Mouse (Mus musculus) common myeloid progenitor, adult 5-6 weeks (primary cell): ENCODE measurements around the gene Hexa. TPM values are rescaled to one million over a fixed set of nuclear protein-coding genes. Genes with fewer than 3 reads are reported as not detected.
A peak's percentile ranks its signal among the peaks of the same experiment; 100 is the strongest.

Source experiments
- ATAC-seq: replicated peaks from 2 replicates; pipeline ENCODE4 v1.8.0; 2016; ENCODE audit warnings: low read depth, mild to moderate bottlenecking, moderate TSS enrichment, inconsistent platforms; ENCODE audit not compliant: poor library complexity, severe bottlenecking
- total RNA-seq: library from RNA; stranded (forward); fragments of 200-1000, 187-1606 nt; gene quantifications from 2 replicates; pipeline ENCODE4 v1.2.3, GENCODE M21; 2017

Gene Hexa
- total RNA-seq, 1 experiment from 2014 or later: 83.8 TPM

DNA sequence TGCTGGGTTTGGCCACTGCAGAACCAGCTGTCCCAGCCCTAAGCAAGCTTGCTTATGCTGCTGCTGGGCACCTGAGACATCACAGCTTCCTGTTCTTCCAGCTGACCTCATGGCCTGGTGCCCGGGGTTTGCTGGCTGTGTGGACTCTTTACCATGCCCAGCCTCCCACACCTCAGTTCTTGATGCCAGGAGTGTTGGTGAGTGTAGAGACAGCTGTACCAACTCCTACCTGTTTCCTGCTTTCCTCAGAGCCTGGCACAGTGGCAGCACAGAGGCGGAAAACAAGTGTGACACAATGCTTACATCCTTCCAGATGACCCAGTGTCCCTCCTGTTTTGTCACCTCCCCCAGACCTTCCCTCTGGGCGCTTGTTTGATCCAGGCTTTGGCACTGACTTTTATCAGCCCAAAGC, 12.3 kb downstream of the Hexa start:
- no peak for ATAC-seq

DNA sequence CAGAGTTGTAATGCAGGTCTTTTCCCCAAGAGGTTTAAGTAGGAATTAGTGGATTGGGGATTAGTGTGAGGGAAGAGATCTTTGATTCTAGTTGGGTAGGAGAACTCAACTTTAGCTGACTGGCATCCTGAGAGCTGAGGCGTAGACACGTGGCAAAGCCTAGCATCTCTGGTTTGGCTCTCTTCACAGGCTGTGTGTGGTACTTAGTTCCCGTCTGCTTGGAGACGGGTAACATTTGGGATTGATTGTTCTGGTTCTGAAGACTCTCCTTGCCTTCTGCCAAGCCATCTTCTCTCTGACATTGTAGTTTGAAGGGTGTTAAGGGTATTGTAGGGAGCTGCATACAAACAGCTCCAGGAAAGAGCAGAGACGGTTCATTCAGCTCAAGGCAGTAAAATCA, 13.3 kb downstream of the Hexa start:
- no peak for ATAC-seq

DNA sequence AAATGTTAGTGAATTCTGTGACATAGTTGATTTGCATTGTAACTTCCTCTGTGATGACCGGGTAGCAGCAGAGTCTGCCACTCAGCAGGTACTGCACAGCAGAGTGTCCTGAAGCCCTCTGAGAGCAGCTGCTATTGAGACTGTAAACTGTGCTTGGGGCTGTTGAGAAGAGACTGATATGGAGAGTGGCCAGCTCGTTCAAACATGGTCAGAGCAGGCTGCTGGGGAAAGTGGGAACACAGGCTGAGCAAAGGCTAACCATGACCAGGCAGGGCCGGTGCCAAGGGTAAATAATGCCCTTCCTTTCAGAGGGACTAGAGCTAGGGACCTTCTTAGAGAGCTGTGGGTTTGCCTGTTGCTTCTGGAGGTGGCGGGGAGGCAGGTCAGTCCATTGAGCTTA, 14.4 kb downstream of the Hexa start:
- ATAC-seq: no peak

DNA sequence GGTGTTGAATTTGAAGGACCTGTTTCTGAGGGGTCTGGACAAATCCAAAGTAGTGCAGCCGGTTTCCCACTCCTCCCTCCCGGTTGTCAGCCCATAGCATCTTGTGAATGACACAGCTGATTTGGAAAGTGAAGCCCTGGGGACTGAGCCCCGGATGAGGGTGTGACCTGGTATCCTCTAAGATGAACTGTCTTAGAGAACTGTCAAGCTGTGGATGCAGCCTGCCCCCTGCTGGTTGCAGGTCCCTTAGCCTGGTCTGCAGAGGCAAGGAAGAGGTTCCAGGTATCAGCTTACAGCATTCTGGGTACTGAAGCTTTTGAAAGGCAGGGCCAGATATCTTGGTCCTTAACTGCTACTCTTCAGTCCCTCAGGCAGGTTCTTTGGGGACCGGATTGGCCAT, 26.3 kb downstream of the Hexa start:
- ATAC-seq: peak; percentile 77

DNA sequence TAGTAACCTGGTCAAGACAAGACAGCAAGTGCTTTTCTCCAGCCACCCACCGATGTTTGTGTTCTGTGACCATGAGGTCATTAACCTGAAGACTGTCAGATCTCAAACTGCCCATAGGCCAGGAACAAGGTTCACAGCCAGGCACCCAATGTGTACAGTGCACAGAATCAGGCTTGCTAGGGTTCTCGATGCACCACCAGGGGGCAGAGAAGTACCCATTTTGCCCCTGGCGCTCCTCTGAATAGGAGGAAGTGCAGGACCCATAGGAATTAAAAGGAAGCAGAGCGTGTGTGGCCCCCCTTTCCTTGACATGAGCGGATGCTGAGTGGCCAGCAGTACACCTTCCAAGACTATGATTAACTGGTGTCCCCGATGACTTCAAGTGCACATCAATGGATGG, 27.8 kb downstream of the Hexa start:
- ATAC-seq: peak; percentile 94

DNA sequence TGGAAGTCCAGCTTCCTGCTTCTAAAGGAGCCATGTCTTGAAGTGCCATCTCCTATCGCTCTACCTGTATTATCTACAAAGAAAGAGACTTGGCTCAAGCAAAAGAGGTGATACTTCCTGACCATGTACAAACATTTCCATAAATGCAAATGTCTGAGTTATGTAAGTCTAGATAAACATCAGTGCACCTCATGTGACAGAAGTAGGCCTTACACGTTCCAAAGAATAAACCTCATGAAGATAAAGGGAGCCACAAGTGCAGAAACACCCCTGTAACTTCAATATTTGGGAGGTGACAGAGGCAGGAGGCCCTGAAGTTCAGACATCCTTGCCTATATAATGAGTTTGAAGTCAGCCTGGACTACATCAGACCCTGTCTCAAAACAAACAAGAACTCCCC, 32.5 kb downstream of the Hexa start:
- ATAC-seq: no peak

DNA sequence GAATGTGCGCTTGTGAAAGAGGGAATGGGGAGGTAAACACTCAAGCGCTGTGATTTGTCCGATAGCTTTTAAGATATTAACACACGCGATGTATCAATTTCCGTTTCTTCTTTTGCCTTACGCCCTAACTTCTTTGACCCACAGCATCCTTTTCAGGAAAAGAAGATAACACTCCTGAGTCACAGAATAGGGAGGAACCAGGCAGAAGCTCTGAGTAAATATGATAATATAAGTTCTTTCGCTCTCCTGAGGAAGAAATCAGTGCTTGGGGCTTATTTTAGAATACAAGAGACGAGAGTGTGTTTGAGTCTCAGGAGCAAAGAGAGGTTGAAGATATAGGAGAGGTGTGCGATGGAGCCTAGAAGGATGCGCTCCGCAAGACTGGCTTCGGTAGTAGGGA, 38.1 kb downstream of the Hexa start:
- ATAC-seq: no peak

DNA sequence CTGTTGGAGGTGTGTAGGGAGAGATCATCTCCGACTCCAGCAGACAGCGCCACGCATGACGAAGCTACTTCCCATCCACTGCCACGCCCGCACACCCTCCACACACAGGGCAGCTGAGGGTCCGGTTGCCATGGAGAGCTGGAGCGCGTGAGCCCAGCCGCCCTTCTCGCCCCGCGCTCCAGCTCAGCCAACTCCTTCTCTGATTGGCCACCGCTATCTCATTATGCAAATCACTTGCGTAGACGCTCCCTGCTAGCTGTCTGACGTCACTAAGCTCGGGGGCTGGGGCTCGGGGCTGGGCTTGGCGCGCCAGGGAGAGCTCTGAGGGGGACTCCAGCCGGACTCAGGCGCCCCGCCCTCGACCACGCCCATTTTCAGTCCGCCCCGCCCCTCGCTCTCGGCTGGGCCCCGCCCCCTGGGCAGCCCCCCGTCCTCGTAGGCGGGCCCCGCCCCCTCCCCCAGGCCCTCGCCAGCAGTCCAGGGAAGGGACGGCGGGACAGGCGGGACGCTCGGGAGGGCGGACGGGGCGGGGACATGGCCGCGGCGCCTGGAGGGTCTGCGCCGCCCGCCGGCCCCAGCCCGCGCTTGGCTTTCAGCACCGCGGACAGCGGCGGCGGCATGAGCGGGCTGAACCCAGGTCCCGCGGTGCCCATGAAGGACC, 38.6 kb downstream of the Hexa start, which contains the start of gene Celf6:
Gene Celf6, plus strand, starts transcription at position 74 of the 661 bp plus-strand sequence.
- ATAC-seq: peak; percentile 96

DNA sequence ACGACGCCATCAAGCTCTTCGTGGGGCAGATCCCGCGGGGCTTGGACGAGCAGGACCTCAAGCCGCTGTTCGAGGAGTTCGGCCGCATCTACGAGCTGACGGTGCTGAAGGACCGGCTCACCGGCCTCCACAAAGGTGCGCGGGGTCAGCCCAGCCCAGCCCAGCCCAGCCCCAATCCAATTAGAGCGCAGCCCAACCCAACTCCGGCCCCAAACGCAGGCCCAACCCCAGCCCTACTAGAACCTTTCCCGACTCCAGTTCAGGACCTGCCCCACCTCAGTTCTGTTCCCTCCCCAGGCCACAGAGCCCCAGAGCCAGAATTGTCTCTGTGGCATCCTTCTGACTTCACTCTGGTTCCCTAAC, 39.1 kb downstream of the Hexa start:
- ATAC-seq: no peak

DNA sequence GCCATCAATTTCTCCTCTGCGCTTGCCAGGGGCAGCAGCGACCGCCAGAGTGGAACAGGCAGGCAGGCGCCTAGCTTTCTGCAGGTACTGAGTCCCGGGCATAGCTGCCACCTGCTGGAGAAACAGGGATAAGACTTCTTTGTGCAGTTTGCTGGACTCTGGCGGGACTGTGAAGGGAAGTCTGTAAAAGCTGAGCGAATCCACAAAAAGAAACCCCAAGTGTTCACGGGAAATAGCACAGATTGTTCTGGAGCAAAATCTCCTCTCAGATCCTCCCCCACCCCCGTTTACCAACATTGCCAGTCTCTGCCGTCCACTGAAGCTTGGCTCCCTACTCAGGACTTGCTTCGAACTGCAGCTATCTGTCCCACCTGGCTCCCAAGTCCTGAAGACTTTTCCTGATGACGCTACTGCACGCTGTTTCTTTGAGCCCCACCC, 45.5 kb downstream of the Hexa start:
- ATAC-seq: peak; percentile 94

DNA sequence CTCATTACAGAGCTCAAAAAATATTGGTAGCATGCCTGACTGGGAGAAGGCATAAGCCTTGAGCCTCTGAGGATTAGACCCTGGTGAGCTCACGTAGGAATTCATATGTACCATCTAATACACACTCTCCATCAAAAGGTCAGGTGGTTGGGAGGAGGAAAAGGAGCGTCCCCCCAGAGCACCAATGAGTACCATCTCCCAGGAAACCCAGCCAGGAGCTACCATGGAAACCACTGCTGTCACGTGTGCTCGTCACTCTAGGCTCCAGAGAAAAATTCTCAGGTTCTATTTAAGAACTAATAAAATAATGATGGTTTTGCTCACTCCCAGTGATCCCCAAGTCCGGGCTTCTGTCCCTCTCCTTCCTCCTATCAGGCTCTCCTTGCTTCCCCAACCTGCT, 48.9 kb downstream of the Hexa start:
- no peak for ATAC-seq

DNA sequence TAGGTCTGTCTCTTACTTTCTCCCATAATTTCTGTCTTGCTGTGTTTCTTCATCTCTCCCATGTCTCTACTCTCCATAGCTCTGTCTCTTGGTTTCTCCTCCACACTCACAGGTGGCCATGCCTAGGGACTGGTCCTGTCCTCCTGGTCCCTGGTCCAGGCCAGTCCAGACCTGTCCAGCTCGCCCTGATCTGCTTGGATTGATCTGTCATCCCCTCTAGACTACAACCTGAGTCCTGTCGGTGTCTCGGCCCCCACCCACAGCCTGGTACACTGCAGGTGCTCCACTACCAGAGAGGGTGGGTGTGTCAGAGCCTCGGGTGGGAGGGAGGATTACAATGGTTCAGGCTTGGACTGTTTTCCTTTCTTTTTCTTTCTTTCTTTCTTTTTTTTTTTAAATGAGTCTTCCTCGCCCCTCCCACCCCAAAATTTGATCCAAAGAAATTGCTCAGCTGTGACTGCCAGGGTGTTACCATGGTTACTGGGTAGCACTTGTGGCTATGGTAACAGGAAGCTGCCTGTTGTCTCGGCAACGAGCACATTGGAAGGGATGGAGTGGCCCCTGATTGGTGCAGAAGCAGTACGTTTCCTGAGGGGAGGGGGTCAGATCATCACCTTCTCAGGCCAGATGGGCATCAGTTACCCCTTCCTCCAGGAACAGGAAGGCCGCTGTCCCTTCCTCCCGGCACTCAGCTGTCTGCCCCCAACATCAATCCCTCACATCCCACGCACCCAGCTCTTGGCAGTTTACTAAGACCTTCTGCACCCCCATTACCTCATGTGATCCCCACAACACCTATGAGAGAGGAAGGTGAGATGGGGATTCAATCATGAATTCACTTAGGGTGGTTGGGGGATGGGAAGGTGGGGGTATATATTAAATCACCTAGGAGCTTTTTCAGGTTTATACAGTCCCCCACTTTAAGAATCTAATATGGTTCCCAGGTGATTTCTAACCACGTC, 49.7 kb downstream of the Hexa start:
- ATAC-seq: no peak

DNA sequence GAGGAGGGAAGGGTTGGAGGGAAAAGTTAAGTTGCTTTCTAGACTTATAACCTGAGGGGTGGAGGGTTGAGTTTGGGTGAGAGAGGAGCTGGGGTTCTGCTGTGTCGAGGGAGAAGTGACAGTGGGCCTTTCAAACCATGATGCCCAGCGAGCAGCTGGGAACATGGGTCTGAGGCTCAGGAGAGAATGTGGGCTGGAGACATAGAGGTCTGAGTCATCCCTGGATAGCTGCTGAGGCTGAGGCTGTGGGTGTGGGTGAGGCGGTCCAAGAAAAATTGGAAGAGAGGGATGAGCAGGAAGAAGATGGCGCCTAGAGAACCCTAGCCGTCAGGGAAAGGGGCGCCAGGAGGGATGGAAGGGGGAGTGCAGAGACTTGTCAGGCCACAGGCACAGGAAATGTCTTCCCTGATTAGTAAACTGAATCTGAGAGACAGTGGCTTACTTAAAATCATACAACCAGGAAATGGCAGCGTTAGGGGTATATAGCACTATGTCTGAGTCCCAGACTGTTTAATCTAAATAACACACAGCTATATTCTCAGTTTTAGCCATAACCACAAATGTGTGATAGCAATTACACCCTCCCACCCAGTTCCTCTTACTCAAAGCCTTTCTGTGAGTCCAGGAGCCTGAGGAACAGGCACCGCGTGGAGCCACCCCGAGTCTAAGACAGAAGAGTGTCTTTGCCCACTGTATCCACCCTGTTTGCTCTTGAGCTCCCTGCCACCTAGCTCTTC, 50.5 kb downstream of the Hexa start:
- peak; percentile 83 for ATAC-seq

DNA sequence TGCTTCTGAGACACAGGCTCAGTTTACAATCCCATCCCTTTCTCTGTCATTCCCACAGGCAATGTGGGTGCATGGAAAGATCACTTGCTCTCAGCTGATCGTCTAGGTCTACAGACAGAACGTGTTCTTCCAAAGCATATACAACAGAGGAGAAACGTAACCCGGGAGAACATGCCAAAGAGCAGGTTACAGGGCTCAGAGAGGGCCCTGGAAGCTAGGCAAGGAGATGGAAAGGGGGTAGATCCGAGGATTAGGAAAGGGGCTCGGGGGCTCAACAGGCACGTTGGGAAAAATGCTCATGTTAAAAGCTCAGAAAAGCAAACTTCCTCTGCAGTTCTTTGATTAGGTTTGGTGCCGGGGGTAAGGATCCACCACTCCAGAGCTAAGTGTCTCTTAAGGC, 62.3 kb downstream of the Hexa start:
- no peak for ATAC-seq

DNA sequence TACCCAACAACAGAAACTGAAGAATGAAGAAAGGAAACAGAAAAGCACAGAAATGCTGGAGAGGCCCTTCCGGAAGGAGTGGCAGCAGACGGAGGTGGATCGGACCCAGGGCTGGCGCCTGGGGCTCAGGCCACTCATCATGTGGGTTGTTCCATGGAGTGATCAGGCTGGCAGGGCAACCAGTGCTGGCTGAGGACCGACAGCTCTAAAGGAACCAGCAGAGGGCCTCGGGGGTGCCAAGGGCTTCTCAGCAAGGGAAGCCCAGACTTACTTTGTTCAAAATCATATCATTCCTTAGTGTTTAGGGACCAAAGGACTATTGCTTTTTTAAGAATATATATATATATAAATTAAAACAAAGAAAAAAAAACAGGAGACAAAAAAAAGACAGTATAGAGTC, 66.6 kb downstream of the Hexa start:
- no peak for ATAC-seq

DNA sequence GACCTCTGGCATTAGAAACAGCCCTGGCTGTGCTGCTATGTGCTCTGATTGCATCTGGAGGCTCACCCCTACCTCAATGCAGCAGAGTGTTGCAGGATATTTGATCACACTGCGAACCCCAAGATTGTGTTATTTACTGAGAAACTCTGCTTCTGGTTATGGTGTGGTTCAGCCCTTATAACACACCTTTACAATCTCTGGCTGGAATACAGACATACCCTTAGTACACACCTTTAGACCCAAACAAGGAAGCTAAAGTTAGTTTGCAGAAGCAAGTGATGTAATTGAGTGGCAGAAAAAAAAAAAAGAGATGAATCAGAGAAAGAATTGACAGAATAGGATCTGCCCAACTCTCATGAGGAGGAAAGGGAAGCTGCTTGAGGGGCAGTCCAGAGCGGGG, 71.6 kb downstream of the Hexa start:
- no peak for ATAC-seq

Other genes with a start within 250 kb of the Hexa start
- 32.6 and 44.6 TPM in 2 replicates for gene Adpgk, start 248.0 kb upstream of the Hexa start, total RNA-seq
- 7.4 and 12.3 TPM in 2 replicates for gene Bbs4, start 186.0 kb upstream of the Hexa start, total RNA-seq
- gene Arih1, start 52.9 kb upstream of the Hexa start, total RNA-seq: 69.5 and 72.4 TPM in 2 replicates
- gene Tmem202, start 307 bp downstream of the Hexa start, total RNA-seq: not detected in 2 replicates
- gene Celf6, start 38.4 kb downstream of the Hexa start, total RNA-seq: not detected in 2 replicates
- gene Parp6, start 77.7 kb downstream of the Hexa start, total RNA-seq: 23.0 and 57.8 TPM in 2 replicates
- 418 and 473 TPM in 2 replicates for gene Pkm, start 116.8 kb downstream of the Hexa start, total RNA-seq
- gene Gramd2, start 140.6 kb downstream of the Hexa start, total RNA-seq: not detected in 2 replicates
- gene Senp8, start 211.2 kb downstream of the Hexa start, total RNA-seq: 4.3 and 7.4 TPM in 2 replicates
- gene Myo9a, start 211.4 kb downstream of the Hexa start, total RNA-seq: 19.3 and 45.7 TPM in 2 replicates